Mouse (Mus musculus) embryonic facial prominence, embryonic 12.5 days (tissue): Measurements from ENCODE around the gene Evx1. TPM values are rescaled to one million over a fixed set of nuclear protein-coding genes. Genes with fewer than 3 reads are reported as not detected.
"Not testable (repeated sequence)": the region's sequence is repeated elsewhere in the genome, so short reads cannot be mapped to it uniquely, and the experiment has no call there.

Source experiments
- ATAC-seq: fragments of 200-750 bp; cut with Nextera tagmentation; 2 replicates; pipeline ENCODE4 v1.8.0; 2017; ENCODE audit not compliant: insufficient number of reproducible peaks, insufficient read depth, low FRiP score, low TSS enrichment
- H3K27ac ChIP-seq: fragments of 300-500 bp; sonication (generic); 2 replicates; pipeline ENCODE4 v1.5.1; 2016; ENCODE audit warnings: mild to moderate bottlenecking
- H3K27me3 ChIP-seq: fragments of 300-500 bp; sonication (generic); 2 replicates; pipeline ENCODE4 v1.6.1; 2016; ENCODE audit warnings: mild to moderate bottlenecking, moderate library complexity
- H3K36me3 ChIP-seq: fragments of 300-500 bp; sonication (generic); 2 replicates; pipeline ENCODE4 v1.6.1; 2016; ENCODE audit warnings: mild to moderate bottlenecking
- H3K4me1 ChIP-seq: fragments of 300-500 bp; sonication (generic); 2 replicates; pipeline ENCODE4 v1.6.1; 2016
- H3K4me2 ChIP-seq: fragments of 300-500 bp; sonication (generic); replicated peaks from 2 replicates; pipeline ENCODE4 v1.6.1; 2016; ENCODE audit warnings: mild to moderate bottlenecking, moderate library complexity
- H3K4me3 ChIP-seq: fragments of 300-500 bp; sonication (generic); 2 replicates; pipeline ENCODE4 v1.5.1; 2016; ENCODE audit warnings: mild to moderate bottlenecking
- H3K9ac ChIP-seq: fragments of 300-500 bp; sonication (generic); 2 replicates; pipeline ENCODE4 v1.6.1; 2016; ENCODE audit warnings: mild to moderate bottlenecking, moderate library complexity
- H3K9me3 ChIP-seq: fragments of 300-500 bp; sonication (generic); 2 replicates; pipeline ENCODE4 v1.6.1; 2016; ENCODE audit warnings: mild to moderate bottlenecking, moderate library complexity
- WGBS: fragments of 180-500 bp; shearing (Covaris S2); methylation state at CpG from one replicate; pipeline ENCODE4 v1.1.7; 2016; 5-methylcytosine and 5-hydroxymethylcytosine counted together
- polyA plus RNA-seq: library from polyadenylated mRNA; unstranded; fragments of >200 nt; fragmentation: Nextera tagmentation; extraction: Ambion mirVana; gene quantifications from 2 replicates; pipeline ENCODE4 v1.2.1, GENCODE M21; 2016

Evx1 gene
- polyA plus RNA-seq, 1 experiment from 2014 or later, result 0.47 TPM

- ATAC-seq, result no peak
- Histone ChIP-seq H3K27ac (no peak overlapping the region), H3K4me3 (peak overlapping the region; percentile 28), H3K9me3 (no peaks in the 10 kb centered on the region), H3K4me1 (peaks cover 17% of the 10 kb centered on the region), H3K9ac (0 out of 2 replicates have a peak overlapping the region, but pooled peaks have one; percentile 19), H3K36me3 (no peaks in the 10 kb centered on the region), H3K27me3 (peaks cover 94% of the 10 kb centered on the region), H3K4me2 (peak overlapping the region; percentile 44)
- 3% methylated on average over 75 of the region's 81 CpGs for WGBS
These were observed 3.3 kb downstream of the Evx1 start for GRCm38 (mm10) chr6:52316413-52317184.

GRCm38 (mm10) chr6:52317461-52318180, 4.3 kb downstream of the Evx1 start:
- Histone ChIP-seq H3K4me3 (no peak overlapping the region), H3K9ac (no peak overlapping the region), H3K4me1 (peaks cover 17% of the 10 kb centered on the region), H3K27ac (no peak overlapping the region), H3K4me2 (no peak overlapping the region), H3K9me3 (no peaks in the 10 kb centered on the region), H3K27me3 (peaks cover 94% of the 10 kb centered on the region), H3K36me3 (no peaks in the 10 kb centered on the region)
- ATAC-seq, result no peak
- WGBS, result 5% methylated on average over 14 of the region's 14 CpGs

GRCm38 (mm10) chr6:52318271-52318670, 5.0 kb downstream of the Evx1 start:
- H3K4me1 ChIP-seq, result peaks cover 17% of the 10 kb centered on the region
- no peak overlapping the region for H3K4me2 ChIP-seq
- H3K27ac ChIP-seq, result no peak overlapping the region
- H3K9ac ChIP-seq, result no peak overlapping the region
- H3K27me3 ChIP-seq, result peaks cover 97% of the 10 kb centered on the region
- H3K36me3 ChIP-seq, result no peaks in the 10 kb centered on the region
- no peaks in the 10 kb centered on the region for H3K9me3 ChIP-seq
- ATAC-seq, result no peak
- WGBS, result 14% methylated on average over 1 of the region's 1 CpGs
- no peak overlapping the region for H3K4me3 ChIP-seq

GRCm38 (mm10) chr6:52319956-52320690, 6.8 kb downstream of the Evx1 start:
- H3K4me2 ChIP-seq, result no peak overlapping the region

GRCm38 (mm10) chr6:52320966-52321825, 7.9 kb downstream of the Evx1 start:
- no peak overlapping the region for H3K9ac ChIP-seq
- no peak overlapping the region for H3K4me2 ChIP-seq
- peaks cover 7% of the 10 kb centered on the region for H3K4me1 ChIP-seq
- WGBS, result 4% methylated on average over 12 of the region's 12 CpGs
- no peak overlapping the region for H3K27ac ChIP-seq
- no peak for ATAC-seq
- no peak overlapping the region for H3K4me3 ChIP-seq
- H3K36me3 ChIP-seq, result no peaks in the 10 kb centered on the region
- H3K27me3 ChIP-seq, result peaks cover 95% of the 10 kb centered on the region
- H3K9me3 ChIP-seq, result no peaks in the 10 kb centered on the region

More at GRCm38 (mm10) chr6:52319956-52320690, 6.8 kb downstream of the Evx1 start:
- H3K9me3 ChIP-seq, result no peaks in the 10 kb centered on the region
- H3K9ac ChIP-seq, result no peak overlapping the region
- no peak overlapping the region for H3K4me3 ChIP-seq
- H3K36me3 ChIP-seq, result no peaks in the 10 kb centered on the region
- no peak overlapping the region for H3K27ac ChIP-seq
- peaks cover 7% of the 10 kb centered on the region for H3K4me1 ChIP-seq
- H3K27me3 ChIP-seq, result peaks cover 95% of the 10 kb centered on the region
- 1% methylated on average over 17 of the region's 17 CpGs for WGBS
- ATAC-seq, result no peak

GRCm38 (mm10) chr6:52321826-52322315, 8.6 kb downstream of the Evx1 start:
- H3K4me2 ChIP-seq, result no peak overlapping the region
- no peak overlapping the region for H3K9ac ChIP-seq
- no peaks in the 10 kb centered on the region for H3K9me3 ChIP-seq
- 1% methylated on average over 21 of the region's 21 CpGs for WGBS
- H3K36me3 ChIP-seq, result no peaks in the 10 kb centered on the region
- H3K27me3 ChIP-seq, result peaks cover 95% of the 10 kb centered on the region
- H3K4me1 ChIP-seq, result peaks cover under 1% of the 10 kb centered on the region; the same call in 1 of the 2 replicates
- H3K4me3 ChIP-seq, result no peak overlapping the region
- no peak for ATAC-seq
- no peak overlapping the region for H3K27ac ChIP-seq

- Histone ChIP-seq H3K4me2 (no peak overlapping the region), H3K9ac (no peak overlapping the region), H3K27me3 (peaks cover 89% of the 10 kb centered on the region), H3K4me1 (no peaks in the 10 kb centered on the region), H3K36me3 (no peaks in the 10 kb centered on the region), H3K9me3 (no peaks in the 10 kb centered on the region), H3K27ac (no peak overlapping the region), H3K4me3 (no peak overlapping the region)
- WGBS, result under 1% methylated on average over 16 of the region's 16 CpGs
- ATAC-seq, result no peak
These were observed 9.5 kb downstream of the Evx1 start for GRCm38 (mm10) chr6:52322721-52323215.

- Histone ChIP-seq H3K4me3 (no peak overlapping the region), H3K4me2 (no peak overlapping the region), H3K4me1 (no peaks in the 10 kb centered on the region), H3K27ac (no peak overlapping the region), H3K9ac (no peak overlapping the region), H3K9me3 (no peaks in the 10 kb centered on the region), H3K36me3 (no peaks in the 10 kb centered on the region), H3K27me3 (peaks cover 89% of the 10 kb centered on the region)
- WGBS, result 2% methylated on average over 10 of the region's 10 CpGs
- no peak for ATAC-seq
These were observed 10.0 kb downstream of the Evx1 start for GRCm38 (mm10) chr6:52323292-52323691.

GRCm38 (mm10) chr6:52324061-52324460, 10.8 kb downstream of the Evx1 start:
- Histone ChIP-seq H3K4me3 (no peak overlapping the region), H3K27me3 (peaks cover 84% of the 10 kb centered on the region), H3K9ac (no peak overlapping the region), H3K27ac (no peak overlapping the region), H3K4me2 (no peak overlapping the region), H3K36me3 (no peaks in the 10 kb centered on the region), H3K4me1 (no peaks in the 10 kb centered on the region), H3K9me3 (no peaks in the 10 kb centered on the region)
- whole genome bisulfite sequencing, result 39% methylated on average over 3 of the region's 3 CpGs
- no peak for ATAC-seq

GRCm38 (mm10) chr6:52346816-52347215, 33.5 kb downstream of the Evx1 start:
- not testable (repeated sequence) for H3K4me1 ChIP-seq, ATAC-seq, H3K4me2 ChIP-seq, H3K9ac ChIP-seq, H3K27me3 ChIP-seq, H3K27ac ChIP-seq, H3K36me3 ChIP-seq, H3K4me3 ChIP-seq, H3K9me3 ChIP-seq
- WGBS, result 88% methylated on average over 16 of the region's 16 CpGs

GRCm38 (mm10) chr6:52366021-52366420, 52.7 kb downstream of the Evx1 start:
- Histone ChIP-seq H3K27me3 (no peaks in the 10 kb centered on the region), H3K4me1 (no peaks in the 10 kb centered on the region), H3K9ac (no peak overlapping the region), H3K4me3 (no peak overlapping the region), H3K36me3 (no peaks in the 10 kb centered on the region), H3K27ac (no peak overlapping the region), H3K9me3 (peaks cover 2% of the 10 kb centered on the region; the same call in 1 of the 2 replicates), H3K4me2 (no peak overlapping the region)
- ATAC-seq, result no peak
- WGBS, result 89% methylated on average over 2 of the region's 2 CpGs
